Mouse (Mus musculus) heart, postnatal 4 days (tissue): ENCODE results near the gene Robo2. TPM values are rescaled to one million over a fixed set of nuclear protein-coding genes. Genes with fewer than 3 reads are reported as not detected.

Experiments
- DNase-seq: peaks from one replicate; pipeline ENCODE4 v3.0.0; 2021
- microRNA-seq, 2 experiments: library from miRNA; unstranded; fragments of <30 nt; microRNA quantifications; one replicate each; pipeline ENCODE4 v1.2.0; 2021 to 2022
- total RNA-seq, 2 experiments: library from RNA; stranded (reverse); gene quantifications; 2 replicates each; pipeline ENCODE4 v1.2.3; 2021

Robo2 gene
- total RNA-seq, 2 experiments from 2014 or later: 4.1 to 4.7 TPM

GRCm38 (mm10) chr16:73927481-73927880 lies 484.1 kb downstream of the Robo2 start:
- DNase-seq: no peak

GRCm38 (mm10) chr16:73915425-73915824 lies 496.2 kb downstream of the Robo2 start:
- no peak for DNase-seq

- DNase-seq: no peak
Observed at GRCm38 (mm10) chr16:73914936-73915335, 496.7 kb downstream of the Robo2 start.

GRCm38 (mm10) chr16:73908504-73908903 lies 503.1 kb downstream of the Robo2 start:
- DNase-seq: no peak

- DNase-seq: no peak
Observed at GRCm38 (mm10) chr16:73896856-73897255, 514.8 kb downstream of the Robo2 start.

- no peak for DNase-seq
Observed at GRCm38 (mm10) chr16:73881911-73882310, 529.7 kb downstream of the Robo2 start.

GRCm38 (mm10) chr16:73877973-73878372 lies 533.7 kb downstream of the Robo2 start:
- no peak for DNase-seq

- no peak for DNase-seq
Observed at GRCm38 (mm10) chr16:73874991-73875390, 536.6 kb downstream of the Robo2 start.

GRCm38 (mm10) chr16:73873828-73874558 lies 537.6 kb downstream of the Robo2 start:
- DNase-seq: no peak

GRCm38 (mm10) chr16:73870296-73870695 lies 541.3 kb downstream of the Robo2 start:
- DNase-seq: no peak

GRCm38 (mm10) chr16:73869527-73870212 lies 542.0 kb downstream of the Robo2 start:
- no peak for DNase-seq

GRCm38 (mm10) chr16:73864625-73865024 lies 547.0 kb downstream of the Robo2 start:
- peak; percentile 16 for DNase-seq

GRCm38 (mm10) chr16:73863748-73864147 lies 547.9 kb downstream of the Robo2 start:
- peak; percentile 47 for DNase-seq

- no peak for DNase-seq
Observed at GRCm38 (mm10) chr16:73858717-73859116, 552.9 kb downstream of the Robo2 start.

GRCm38 (mm10) chr16:73855821-73856220 lies 555.8 kb downstream of the Robo2 start:
- DNase-seq: no peak

Small RNA genes within 50 kb of the gene (microRNA-seq; reads per million reads assigned to microRNA genes)
- 0 reads per million in 2 experiments for gene Gm24272
- 0 reads per million in 2 experiments for gene Mir691
